Mouse (Mus musculus) heart, embryonic 15.5 days (tissue): ENCODE measurements around the gene Pes1. TPM values are rescaled to one million over a fixed set of nuclear protein-coding genes. Genes with fewer than 3 reads are reported as not detected.
"Not testable (repeated sequence)": the region's sequence is repeated elsewhere in the genome, so short reads cannot be mapped to it uniquely, and the experiment has no call there.

Experiments
- ATAC-seq: fragments of 200-750 bp; cut with Nextera tagmentation; replicated peaks from 2 replicates; pipeline ENCODE4 v1.8.0; 2017; ENCODE audit warnings: low read depth, moderate TSS enrichment; ENCODE audit not compliant: insufficient number of reproducible peaks, insufficient read depth, low FRiP score
- H3K27ac ChIP-seq: fragments of 300-500 bp; sonication (generic); 2 replicates; pipeline ENCODE4 v1.5.1; 2015; ENCODE audit warnings: mild to moderate bottlenecking, inconsistent platforms
- H3K27me3 ChIP-seq: fragments of 300-500 bp; sonication (generic); 2 replicates; pipeline ENCODE4 v1.6.1; 2015; ENCODE audit warnings: inconsistent platforms
- H3K36me3 ChIP-seq: fragments of 300-500 bp; sonication (generic); 2 replicates; pipeline ENCODE4 v1.6.1; 2015; ENCODE audit warnings: mild to moderate bottlenecking, inconsistent platforms
- H3K4me1 ChIP-seq: fragments of 300-500 bp; sonication (generic); replicated peaks from 2 replicates; pipeline ENCODE4 v1.6.1; 2015; ENCODE audit warnings: inconsistent platforms
- H3K4me2 ChIP-seq: fragments of 300-500 bp; sonication (generic); 2 replicates; pipeline ENCODE4 v1.6.1; 2015; ENCODE audit warnings: inconsistent platforms, mild to moderate bottlenecking, moderate library complexity
- H3K4me3 ChIP-seq: fragments of 300-500 bp; sonication (generic); 2 replicates; pipeline ENCODE4 v1.5.1; 2015; ENCODE audit warnings: mild to moderate bottlenecking, inconsistent platforms
- H3K9ac ChIP-seq: fragments of 300-500 bp; sonication (generic); 2 replicates; pipeline ENCODE4 v1.6.1; 2015; ENCODE audit warnings: mild to moderate bottlenecking, inconsistent platforms
- H3K9me3 ChIP-seq: fragments of 300-500 bp; sonication (generic); replicated peaks from 2 replicates; pipeline ENCODE4 v1.6.1; 2016; ENCODE audit warnings: inconsistent platforms
- WGBS: fragments of 180-500 bp; shearing (Covaris S2); methylation state at CpG from one replicate; pipeline ENCODE4 v1.1.7; 2015; ENCODE audit warnings: mixed read lengths; 5-methylcytosine and 5-hydroxymethylcytosine counted together
- polyA plus RNA-seq: library from polyadenylated mRNA; unstranded; fragments of >200 nt; fragmentation: Nextera tagmentation; extraction: Ambion mirVana; gene quantifications from 2 replicates; pipeline ENCODE4 v1.2.1, GENCODE M21; 2015

Pes1 gene
- polyA plus RNA-seq, 1 experiment from 2014 or later = 43.5 TPM

GRCm38 (mm10) chr11:4012616-4013015 is 48.8 kb downstream of the Pes1 start:
- H3K9ac ChIP-seq = no peak overlapping the region
- H3K27ac ChIP-seq = no peak overlapping the region
- no peaks in the 10 kb centered on the region for H3K36me3 ChIP-seq
- WGBS = 67% methylated on average over 1 of the region's 1 CpGs
- H3K27me3 ChIP-seq = no peaks in the 10 kb centered on the region
- H3K4me2 ChIP-seq = no peak overlapping the region
- H3K9me3 ChIP-seq = no peaks in the 10 kb centered on the region
- no peak overlapping the region for H3K4me3 ChIP-seq
- no peak for ATAC-seq
- no peaks in the 10 kb centered on the region for H3K4me1 ChIP-seq

GRCm38 (mm10) chr11:4015796-4016195 is 52.0 kb downstream of the Pes1 start:
- H3K27ac ChIP-seq, H3K4me2 ChIP-seq, ATAC-seq, H3K4me3 ChIP-seq, H3K9me3 ChIP-seq, H3K36me3 ChIP-seq, H3K27me3 ChIP-seq, H3K9ac ChIP-seq, H3K4me1 ChIP-seq: not testable (repeated sequence)
- 85% methylated on average over 14 of the region's 14 CpGs for WGBS

- H3K4me3 ChIP-seq, H3K4me2 ChIP-seq, H3K27ac ChIP-seq, H3K9ac ChIP-seq, H3K36me3 ChIP-seq, H3K4me1 ChIP-seq, H3K27me3 ChIP-seq, ATAC-seq, H3K9me3 ChIP-seq: not testable (repeated sequence)
- WGBS = 83% methylated on average over 13 of the region's 13 CpGs
These were observed 58.3 kb downstream of the Pes1 start for GRCm38 (mm10) chr11:4022111-4022510.

GRCm38 (mm10) chr11:4023321-4023720 is 59.5 kb downstream of the Pes1 start:
- no peaks in the 10 kb centered on the region for H3K27me3 ChIP-seq
- no peaks in the 10 kb centered on the region for H3K9me3 ChIP-seq
- H3K9ac ChIP-seq = no peak overlapping the region
- no peaks in the 10 kb centered on the region for H3K4me1 ChIP-seq
- 47% methylated on average over 2 of the region's 2 CpGs for WGBS
- no peaks in the 10 kb centered on the region for H3K36me3 ChIP-seq
- H3K27ac ChIP-seq = no peak overlapping the region
- no peak for ATAC-seq
- no peak overlapping the region for H3K4me3 ChIP-seq
- H3K4me2 ChIP-seq = no peak overlapping the region

- Histone ChIP-seq H3K27me3 (peaks cover 12% of the 10 kb centered on the region), H3K27ac (no peak overlapping the region), H3K4me1 (no peaks in the 10 kb centered on the region), H3K4me2 (no peak overlapping the region), H3K9me3 (no peaks in the 10 kb centered on the region), H3K9ac (no peak overlapping the region), H3K4me3 (no peak overlapping the region), H3K36me3 (no peaks in the 10 kb centered on the region)
- 66% methylated on average over 8 of the region's 8 CpGs for WGBS
- ATAC-seq = no peak
These were observed 63.3 kb downstream of the Pes1 start for GRCm38 (mm10) chr11:4027066-4027465.

- Histone ChIP-seq H3K36me3 (no peaks in the 10 kb centered on the region), H3K4me2 (no peak overlapping the region), H3K9me3 (no peaks in the 10 kb centered on the region), H3K27me3 (peaks cover 16% of the 10 kb centered on the region), H3K4me1 (no peaks in the 10 kb centered on the region), H3K4me3 (no peak overlapping the region), H3K9ac (no peak overlapping the region), H3K27ac (no peak overlapping the region)
- ATAC-seq = no peak
- 67% methylated on average over 9 of the region's 9 CpGs for WGBS
These were observed 64.0 kb downstream of the Pes1 start for GRCm38 (mm10) chr11:4027561-4028334.

GRCm38 (mm10) chr11:4029343-4029742 is 65.6 kb downstream of the Pes1 start:
- 62% methylated on average over 4 of the region's 4 CpGs for WGBS

More at GRCm38 (mm10) chr11:4029343-4029742, 65.6 kb downstream of the Pes1 start:
- Histone ChIP-seq H3K4me3 (no peak overlapping the region), H3K36me3 (no peaks in the 10 kb centered on the region), H3K9me3 (no peaks in the 10 kb centered on the region), H3K4me1 (no peaks in the 10 kb centered on the region), H3K27me3 (peaks cover 18% of the 10 kb centered on the region), H3K9ac (no peak overlapping the region), H3K4me2 (no peak overlapping the region), H3K27ac (no peak overlapping the region)
- ATAC-seq = no peak

Other genes with a start within 250 kb of the Pes1 start
- gene Osbp2, start 100.1 kb upstream of the Pes1 start, polyA plus RNA-seq = 0.89 and 1.5 TPM in 2 replicates
- 0.06 and 0.21 TPM in 2 replicates for gene 4921536K21Rik, start 68.9 kb upstream of the Pes1 start, polyA plus RNA-seq
- gene Dusp18, start 68.7 kb upstream of the Pes1 start, polyA plus RNA-seq = 9.5 and 9.8 TPM in 2 replicates
- gene Slc35e4, start 49.3 kb upstream of the Pes1 start, polyA plus RNA-seq = 3.6 and 4.4 TPM in 2 replicates
- 64.0 and 73.4 TPM in 2 replicates for gene Tcn2, start 31.8 kb upstream of the Pes1 start, polyA plus RNA-seq
- not detected in 2 replicates for gene 4930556J24Rik, start 12.8 kb downstream of the Pes1 start, polyA plus RNA-seq
- gene Gal3st1, start 19.7 kb downstream of the Pes1 start, polyA plus RNA-seq = 0.44 and 1.9 TPM in 2 replicates
- 0.50 and 0.79 TPM in 2 replicates for gene Sec14l4, start 67.5 kb downstream of the Pes1 start, polyA plus RNA-seq
- 0.72 and 0.93 TPM in 2 replicates for gene Sec14l3, start 100.9 kb downstream of the Pes1 start, polyA plus RNA-seq
- gene Mtfp1, start 131.5 kb downstream of the Pes1 start, polyA plus RNA-seq = 32.1 and 32.8 TPM in 2 replicates
- gene Sec14l2, start 159.4 kb downstream of the Pes1 start, polyA plus RNA-seq = 0.78 and 1.5 TPM in 2 replicates
- 16.1 and 21.1 TPM in 2 replicates for gene Rnf215, start 171.2 kb downstream of the Pes1 start, polyA plus RNA-seq
- 4.4 and 5.5 TPM in 2 replicates for gene Ccdc157, start 196.3 kb downstream of the Pes1 start, polyA plus RNA-seq
- gene Sf3a1, start 196.4 kb downstream of the Pes1 start, polyA plus RNA-seq = 27.0 and 32.8 TPM in 2 replicates
- gene Tbc1d10a, start 222.8 kb downstream of the Pes1 start, polyA plus RNA-seq = 13.9 and 21.6 TPM in 2 replicates